Mouse (Mus musculus): ENCODE data around the gene Nfkb1. TPM values are rescaled to one million over a fixed set of nuclear protein-coding genes. Genes with fewer than 3 reads are reported as not detected.

Nfkb1 gene
- polyA plus RNA-seq, 1 experiment from 2014 or later, result 8.5 TPM

- no peaks in the 10 kb centered on the region for H3K27me3 ChIP-seq (ENCODE audit: control insufficient read depth, insufficient read depth, low read length)
- H3K9ac ChIP-seq (replicated peaks; ENCODE audit: low read depth, low read length), result no peak overlapping the region
- H3K9me3 ChIP-seq (ENCODE audit: control insufficient read depth, low read length), result no peaks in the 10 kb centered on the region
- H3K4me3 ChIP-seq (ENCODE audit: low read depth, low read length), result no peak overlapping the region
- WGBS, result 80% methylated on average over 21 of the region's 21 CpGs
- H3K4me2 ChIP-seq (ENCODE audit: low read depth, low read length), result no peak overlapping the region
- H3K4me1 ChIP-seq (ENCODE audit: control insufficient read depth, insufficient read depth, low read length), result no peaks in the 10 kb centered on the region
- no peak overlapping the region for H3K27ac ChIP-seq (ENCODE audit: low read depth, low read length)
- H3K36me3 ChIP-seq (ENCODE audit: control insufficient read depth, insufficient read depth, low read length), result peaks cover 2% of the 10 kb centered on the region; the same call in 1 of the 2 replicates
- ATAC-seq (ENCODE audit: low read depth), result no peak
Observed at GRCm38 (mm10) chr3:135580439-135581275, 110.7 kb downstream of the Nfkb1 start.

GRCm38 (mm10) chr3:135579179-135579578 is 112.2 kb downstream of the Nfkb1 start:
- H3K36me3 ChIP-seq (ENCODE audit: control insufficient read depth, insufficient read depth, low read length), result no peaks in the 10 kb centered on the region
- no peak overlapping the region for H3K9ac ChIP-seq (replicated peaks; ENCODE audit: low read depth, low read length)
- no peak for ATAC-seq (ENCODE audit: low read depth)
- H3K4me2 ChIP-seq (ENCODE audit: low read depth, low read length), result no peak overlapping the region
- H3K27ac ChIP-seq (ENCODE audit: low read depth, low read length), result no peak overlapping the region
- H3K9me3 ChIP-seq (ENCODE audit: control insufficient read depth, low read length), result no peaks in the 10 kb centered on the region
- no peaks in the 10 kb centered on the region for H3K27me3 ChIP-seq (ENCODE audit: control insufficient read depth, insufficient read depth, low read length)
- H3K4me1 ChIP-seq (ENCODE audit: control insufficient read depth, insufficient read depth, low read length), result no peaks in the 10 kb centered on the region
- H3K4me3 ChIP-seq (ENCODE audit: low read depth, low read length), result no peak overlapping the region
- 75% methylated on average over 4 of the region's 4 CpGs for WGBS

GRCm38 (mm10) chr3:135578588-135579140 is 112.7 kb downstream of the Nfkb1 start:
- no peaks in the 10 kb centered on the region for H3K9me3 ChIP-seq (ENCODE audit: control insufficient read depth, low read length)
- no peak overlapping the region for H3K27ac ChIP-seq (ENCODE audit: low read depth, low read length)
- 64% methylated on average over 5 of the region's 5 CpGs for WGBS
- ATAC-seq (ENCODE audit: low read depth), result no peak
- H3K27me3 ChIP-seq (ENCODE audit: control insufficient read depth, insufficient read depth, low read length), result no peaks in the 10 kb centered on the region
- no peaks in the 10 kb centered on the region for H3K36me3 ChIP-seq (ENCODE audit: control insufficient read depth, insufficient read depth, low read length)
- H3K4me1 ChIP-seq (ENCODE audit: control insufficient read depth, insufficient read depth, low read length), result no peaks in the 10 kb centered on the region
- no peak overlapping the region for H3K4me2 ChIP-seq (ENCODE audit: low read depth, low read length)
- H3K4me3 ChIP-seq (ENCODE audit: low read depth, low read length), result no peak overlapping the region
- H3K9ac ChIP-seq (replicated peaks; ENCODE audit: low read depth, low read length), result no peak overlapping the region

GRCm38 (mm10) chr3:135575126-135575525 is 116.2 kb downstream of the Nfkb1 start:
- H3K4me2 ChIP-seq (ENCODE audit: low read depth, low read length), result no peak overlapping the region
- ATAC-seq (ENCODE audit: low read depth), result no peak
- H3K27ac ChIP-seq (ENCODE audit: low read depth, low read length), result no peak overlapping the region
- H3K4me1 ChIP-seq (ENCODE audit: control insufficient read depth, insufficient read depth, low read length), result no peaks in the 10 kb centered on the region
- H3K36me3 ChIP-seq (ENCODE audit: control insufficient read depth, insufficient read depth, low read length), result no peaks in the 10 kb centered on the region
- WGBS, result 85% methylated on average over 3 of the region's 3 CpGs
- H3K9ac ChIP-seq (replicated peaks; ENCODE audit: low read depth, low read length), result no peak overlapping the region
- no peak overlapping the region for H3K4me3 ChIP-seq (ENCODE audit: low read depth, low read length)
- no peaks in the 10 kb centered on the region for H3K27me3 ChIP-seq (ENCODE audit: control insufficient read depth, insufficient read depth, low read length)
- H3K9me3 ChIP-seq (ENCODE audit: control insufficient read depth, low read length), result no peaks in the 10 kb centered on the region

- Histone ChIP-seq H3K9me3 (ENCODE audit: control insufficient read depth, low read length) (no peaks in the 10 kb centered on the region), H3K4me1 (ENCODE audit: control insufficient read depth, insufficient read depth, low read length) (no peaks in the 10 kb centered on the region), H3K4me3 (ENCODE audit: low read depth, low read length) (no peak overlapping the region), H3K36me3 (ENCODE audit: control insufficient read depth, insufficient read depth, low read length) (no peaks in the 10 kb centered on the region), H3K9ac (replicated peaks; ENCODE audit: low read depth, low read length) (no peak overlapping the region), H3K27ac (ENCODE audit: low read depth, low read length) (no peak overlapping the region), H3K4me2 (ENCODE audit: low read depth, low read length) (no peak overlapping the region), H3K27me3 (ENCODE audit: control insufficient read depth, insufficient read depth, low read length) (no peaks in the 10 kb centered on the region)
- 42% methylated on average over 6 of the region's 6 CpGs for WGBS
- ATAC-seq (ENCODE audit: low read depth), result no peak
Observed at GRCm38 (mm10) chr3:135573051-135573450, 118.3 kb downstream of the Nfkb1 start.

GRCm38 (mm10) chr3:135571540-135571939 is 119.8 kb downstream of the Nfkb1 start:
- WGBS, result 65% methylated on average over 13 of the region's 13 CpGs

GRCm38 (mm10) chr3:135568633-135569032 is 122.7 kb downstream of the Nfkb1 start:
- Histone ChIP-seq H3K36me3 (ENCODE audit: control insufficient read depth, insufficient read depth, low read length) (no peaks in the 10 kb centered on the region), H3K27ac (ENCODE audit: low read depth, low read length) (no peak overlapping the region), H3K4me1 (ENCODE audit: control insufficient read depth, insufficient read depth, low read length) (no peaks in the 10 kb centered on the region), H3K9me3 (ENCODE audit: control insufficient read depth, low read length) (no peaks in the 10 kb centered on the region), H3K9ac (replicated peaks; ENCODE audit: low read depth, low read length) (no peak overlapping the region), H3K4me3 (ENCODE audit: low read depth, low read length) (no peak overlapping the region), H3K27me3 (ENCODE audit: control insufficient read depth, insufficient read depth, low read length) (no peaks in the 10 kb centered on the region), H3K4me2 (ENCODE audit: low read depth, low read length) (no peak overlapping the region)
- no peak for ATAC-seq (ENCODE audit: low read depth)
- WGBS, result 80% methylated on average over 5 of the region's 5 CpGs

More at GRCm38 (mm10) chr3:135571540-135571939, 119.8 kb downstream of the Nfkb1 start:
- no peak overlapping the region for H3K9ac ChIP-seq (replicated peaks; ENCODE audit: low read depth, low read length)
- H3K27ac ChIP-seq (ENCODE audit: low read depth, low read length), result no peak overlapping the region
- no peaks in the 10 kb centered on the region for H3K4me1 ChIP-seq (ENCODE audit: control insufficient read depth, insufficient read depth, low read length)
- H3K9me3 ChIP-seq (ENCODE audit: control insufficient read depth, low read length), result no peaks in the 10 kb centered on the region
- no peak overlapping the region for H3K4me2 ChIP-seq (ENCODE audit: low read depth, low read length)
- H3K4me3 ChIP-seq (ENCODE audit: low read depth, low read length), result no peak overlapping the region
- no peak for ATAC-seq (ENCODE audit: low read depth)
- H3K36me3 ChIP-seq (ENCODE audit: control insufficient read depth, insufficient read depth, low read length), result no peaks in the 10 kb centered on the region
- H3K27me3 ChIP-seq (ENCODE audit: control insufficient read depth, insufficient read depth, low read length), result no peaks in the 10 kb centered on the region

GRCm38 (mm10) chr3:135567888-135568287 is 123.5 kb downstream of the Nfkb1 start:
- Histone ChIP-seq H3K27ac (ENCODE audit: low read depth, low read length) (no peak overlapping the region), H3K36me3 (ENCODE audit: control insufficient read depth, insufficient read depth, low read length) (no peaks in the 10 kb centered on the region), H3K9me3 (ENCODE audit: control insufficient read depth, low read length) (no peaks in the 10 kb centered on the region), H3K4me1 (ENCODE audit: control insufficient read depth, insufficient read depth, low read length) (no peaks in the 10 kb centered on the region), H3K4me2 (ENCODE audit: low read depth, low read length) (no peak overlapping the region), H3K4me3 (ENCODE audit: low read depth, low read length) (no peak overlapping the region), H3K27me3 (ENCODE audit: control insufficient read depth, insufficient read depth, low read length) (no peaks in the 10 kb centered on the region), H3K9ac (replicated peaks; ENCODE audit: low read depth, low read length) (no peak overlapping the region)
- ATAC-seq (ENCODE audit: low read depth), result no peak
- 79% methylated on average over 6 of the region's 6 CpGs for WGBS

- Histone ChIP-seq H3K4me3 (ENCODE audit: low read depth, low read length) (no peak overlapping the region), H3K36me3 (ENCODE audit: control insufficient read depth, insufficient read depth, low read length) (no peaks in the 10 kb centered on the region), H3K4me1 (ENCODE audit: control insufficient read depth, insufficient read depth, low read length) (no peaks in the 10 kb centered on the region), H3K27me3 (ENCODE audit: control insufficient read depth, insufficient read depth, low read length) (no peaks in the 10 kb centered on the region), H3K9me3 (ENCODE audit: control insufficient read depth, low read length) (no peaks in the 10 kb centered on the region), H3K4me2 (ENCODE audit: low read depth, low read length) (no peak overlapping the region), H3K9ac (replicated peaks; ENCODE audit: low read depth, low read length) (no peak overlapping the region), H3K27ac (ENCODE audit: low read depth, low read length) (no peak overlapping the region)
- WGBS, result 94% methylated on average over 4 of the region's 4 CpGs
- ATAC-seq (ENCODE audit: low read depth), result no peak
Observed at GRCm38 (mm10) chr3:135565306-135565705, 126.0 kb downstream of the Nfkb1 start.
